Mouse (Mus musculus) forebrain, embryonic 16.5 days (tissue): ENCODE data around the gene Dusp28. TPM values are rescaled to one million over a fixed set of nuclear protein-coding genes. Genes with fewer than 3 reads are reported as not detected.

Experiments used
- ATAC-seq: fragments of 200-750 bp; cut with Nextera tagmentation; 2 replicates; pipeline ENCODE4 v1.8.0; 2017; ENCODE audit warnings: mild to moderate bottlenecking, moderate library complexity
- H3K27ac ChIP-seq: fragments of 300-500 bp; sonication (generic); 2 replicates; pipeline ENCODE4 v1.5.1; 2014; ENCODE audit warnings: low read length, control low read depth
- H3K27me3 ChIP-seq: fragments of 300-500 bp; sonication (generic); replicated peaks from 2 replicates; pipeline ENCODE4 v1.6.1; 2014; ENCODE audit warnings: low read length; ENCODE audit not compliant: control insufficient read depth, insufficient read depth
- H3K36me3 ChIP-seq: fragments of 300-500 bp; sonication (generic); 2 replicates; pipeline ENCODE4 v1.6.1; 2014; ENCODE audit not compliant: control insufficient read depth, insufficient read depth
- H3K4me1 ChIP-seq: fragments of 300-500 bp; sonication (generic); replicated peaks from 2 replicates; pipeline ENCODE4 v1.6.1; 2014; ENCODE audit warnings: low read length; ENCODE audit not compliant: control insufficient read depth, insufficient read depth
- H3K4me2 ChIP-seq: fragments of 300-500 bp; sonication (generic); 2 replicates; pipeline ENCODE4 v1.6.1; 2014; ENCODE audit warnings: mild to moderate bottlenecking, low read length, control low read depth
- H3K4me3 ChIP-seq: fragments of 300-500 bp; sonication (generic); replicated peaks from 2 replicates; pipeline ENCODE4 v1.5.1; 2014; ENCODE audit warnings: mild to moderate bottlenecking, low read length, control low read depth
- H3K9ac ChIP-seq: fragments of 300-500 bp; sonication (generic); replicated peaks from 2 replicates; pipeline ENCODE4 v1.6.1; 2014; ENCODE audit warnings: low read depth, low read length, control low read depth
- H3K9me3 ChIP-seq: fragments of 300-500 bp; sonication (generic); 2 replicates; pipeline ENCODE4 v1.6.1; 2016; ENCODE audit warnings: low read length; ENCODE audit not compliant: control insufficient read depth
- WGBS: fragments of 180-500 bp; shearing (Covaris S2); extraction: QIAGEN DNeasy Blood & Tissue Kit; methylation state at CpG from one replicate; pipeline ENCODE4 v1.1.7; 2014; 5-methylcytosine and 5-hydroxymethylcytosine counted together
- polyA plus RNA-seq: library from polyadenylated mRNA; unstranded; fragments of >200 nt; fragmentation: Nextera tagmentation; extraction: Ambion mirVana; gene quantifications from 2 replicates; pipeline ENCODE4 v1.2.1, GENCODE M21; 2015

The Dusp28 gene
- 11.3 and 13.2 TPM in 2 replicates for polyA plus RNA-seq

DNA sequence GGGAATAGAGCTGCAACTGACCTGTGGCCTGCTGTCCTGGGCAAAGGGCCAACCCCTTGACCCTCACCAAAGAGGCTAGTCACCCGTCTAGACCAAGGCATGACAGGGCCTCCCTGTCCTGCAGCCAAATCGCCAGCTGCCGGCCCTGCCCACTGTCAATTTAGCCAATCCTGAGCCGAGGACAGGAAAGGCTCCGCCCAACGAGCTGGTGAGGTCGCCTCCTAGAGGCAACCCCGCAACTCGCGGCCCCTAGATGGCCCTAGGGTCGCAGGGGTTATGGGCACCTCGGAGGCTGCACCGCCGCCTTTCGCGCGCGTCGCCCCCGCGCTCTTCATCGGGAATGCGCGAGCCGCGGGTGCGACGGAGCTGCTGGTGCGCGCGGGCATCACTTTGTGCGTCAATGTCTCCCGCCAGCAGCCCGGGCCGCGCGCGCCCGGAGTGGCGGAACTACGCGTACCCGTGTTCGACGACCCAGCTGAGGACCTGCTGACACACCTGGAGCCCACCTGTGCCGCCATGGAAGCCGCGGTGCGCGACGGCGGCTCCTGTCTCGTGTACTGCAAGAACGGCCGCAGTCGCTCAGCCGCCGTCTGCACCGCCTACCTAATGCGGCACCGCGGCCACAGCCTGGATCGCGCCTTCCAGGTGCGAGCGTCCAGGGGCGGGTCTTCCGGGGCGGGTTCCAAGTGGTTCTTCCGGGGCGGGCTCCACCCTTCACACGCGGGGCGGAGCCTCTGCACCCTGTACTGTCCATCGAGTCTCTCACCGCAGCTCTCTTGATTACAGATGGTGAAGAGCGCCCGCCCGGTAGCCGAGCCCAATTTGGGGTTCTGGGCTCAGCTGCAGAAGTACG, at the start of gene Dusp28:
Gene Dusp28, plus strand, starts transcription at position 203 of the 853 bp plus-strand sequence.
- H3K9ac ChIP-seq = peak within 1 kb of the TSS; percentile 68
- no peaks in the 10 kb centered on the region for H3K27me3 ChIP-seq
- no peaks in the 10 kb centered on the region for H3K9me3 ChIP-seq
- H3K4me2 ChIP-seq = peak within 1 kb of the TSS; percentile 55
- peak; percentile 84 for ATAC-seq
- peaks cover 32% of the 10 kb centered on the region for H3K4me1 ChIP-seq
- WGBS = under 1% methylated on average over 81 of the region's 81 CpGs
- H3K27ac ChIP-seq = peak within 1 kb of the TSS; percentile 86
- H3K4me3 ChIP-seq = peak within 1 kb of the TSS; percentile 61
- no peaks in the 10 kb centered on the region for H3K36me3 ChIP-seq

DNA sequence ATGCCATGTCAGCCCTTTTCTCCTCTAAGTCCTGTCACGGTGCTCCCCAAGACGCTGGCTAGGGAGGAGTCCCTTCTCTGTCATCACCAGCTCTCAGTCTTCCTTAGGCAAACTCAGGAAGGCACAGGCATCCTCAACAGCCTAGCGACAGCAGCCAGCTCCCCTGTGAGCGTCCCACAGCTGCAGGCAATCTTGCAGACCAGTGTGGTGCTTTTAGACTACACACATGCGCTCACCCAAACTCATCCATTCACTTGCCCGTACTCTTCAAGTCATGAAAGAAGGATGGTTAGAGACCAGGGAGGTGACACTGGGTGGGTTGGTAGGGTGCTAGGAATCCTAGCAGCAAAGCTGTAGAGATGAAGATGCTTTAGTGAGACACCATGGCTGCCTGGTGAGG, 45.3 kb upstream of the Dusp28 start:
- peak; percentile 10; the same call in 1 of the 2 replicates for ATAC-seq
- Histone ChIP-seq H3K27me3 (no peaks in the 10 kb centered on the region), H3K4me2 (no peak overlapping the region), H3K36me3 (peaks cover 29% of the 10 kb centered on the region), H3K27ac (no peak overlapping the region), H3K4me3 (no peak overlapping the region), H3K4me1 (peaks cover 3% of the 10 kb centered on the region), H3K9ac (no peak overlapping the region), H3K9me3 (no peaks in the 10 kb centered on the region)
- WGBS = 72% methylated on average over 6 of the region's 6 CpGs

DNA sequence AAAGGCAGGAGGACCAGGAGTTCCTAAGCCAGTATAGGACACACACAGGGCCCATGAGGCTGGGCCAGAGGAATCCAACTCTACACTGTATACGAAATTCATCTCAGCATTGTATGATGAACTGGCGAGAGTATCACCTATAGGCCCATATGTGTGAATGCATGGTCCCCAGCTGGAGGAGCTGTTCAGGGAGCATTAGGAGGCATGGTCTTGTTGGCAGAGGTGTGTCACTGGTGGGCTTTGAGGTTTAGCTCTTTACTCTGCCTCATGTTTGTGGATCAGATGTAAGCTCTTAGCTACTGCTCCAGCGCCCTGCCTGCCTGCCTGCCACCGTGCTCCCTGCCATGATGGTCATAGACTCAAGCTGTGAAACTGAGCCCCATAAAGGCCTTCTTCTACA, 43.5 kb upstream of the Dusp28 start:
- H3K4me3 ChIP-seq = no peak overlapping the region
- no peak overlapping the region for H3K4me2 ChIP-seq
- H3K27ac ChIP-seq = no peak overlapping the region
- H3K9me3 ChIP-seq = no peaks in the 10 kb centered on the region
- 80% methylated on average over 4 of the region's 4 CpGs for WGBS
- H3K27me3 ChIP-seq = no peaks in the 10 kb centered on the region
- H3K36me3 ChIP-seq = peaks cover 14% of the 10 kb centered on the region
- no peak for ATAC-seq
- peaks cover 3% of the 10 kb centered on the region for H3K4me1 ChIP-seq
- no peak overlapping the region for H3K9ac ChIP-seq

DNA sequence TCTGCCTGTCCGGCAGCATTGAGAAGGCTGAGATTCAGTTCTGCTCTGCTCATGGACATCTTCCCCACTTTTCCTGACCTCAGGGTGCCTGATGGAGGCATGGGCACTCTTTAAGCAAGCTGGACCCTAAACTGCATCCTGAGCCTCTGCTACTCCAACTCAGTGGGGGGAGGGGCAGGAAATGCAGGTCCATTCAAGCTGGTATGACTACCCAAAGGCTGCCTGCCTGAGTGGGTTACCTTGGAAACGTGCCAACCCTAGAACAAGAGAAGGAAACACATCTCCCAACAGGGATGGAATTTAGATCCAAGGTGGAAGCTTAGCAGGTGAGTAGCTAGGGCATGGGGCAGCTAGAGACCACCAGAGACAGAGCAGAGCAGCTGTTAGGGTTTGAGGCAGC, 40.6 kb upstream of the Dusp28 start:
- no peak overlapping the region for H3K27ac ChIP-seq
- WGBS = 54% methylated on average over 2 of the region's 2 CpGs
- H3K9me3 ChIP-seq = no peaks in the 10 kb centered on the region
- H3K9ac ChIP-seq = no peak overlapping the region
- no peaks in the 10 kb centered on the region for H3K27me3 ChIP-seq
- no peaks in the 10 kb centered on the region for H3K36me3 ChIP-seq
- no peak overlapping the region for H3K4me2 ChIP-seq
- ATAC-seq = no peak
- peaks cover 3% of the 10 kb centered on the region for H3K4me1 ChIP-seq
- H3K4me3 ChIP-seq = no peak overlapping the region

DNA sequence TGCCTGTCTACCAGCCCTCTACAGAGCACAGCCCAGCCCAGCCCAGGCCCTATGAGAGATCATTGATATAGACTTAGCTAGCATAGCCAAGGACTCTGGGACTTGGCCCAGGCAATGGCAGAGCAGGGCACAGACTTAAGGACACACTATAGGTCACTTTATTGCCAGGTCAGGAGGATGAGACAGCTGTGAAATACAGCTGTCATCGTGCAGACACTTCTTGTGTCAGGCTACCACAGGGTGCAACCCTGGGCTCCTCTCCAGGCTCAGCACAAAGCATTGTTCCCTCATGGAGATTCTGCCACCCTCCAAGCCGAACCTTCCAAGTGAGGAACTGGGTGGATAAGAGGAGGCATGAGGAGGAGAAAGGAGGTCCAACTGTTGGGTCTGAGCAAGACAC, 36.8 kb upstream of the Dusp28 start:
- 81% methylated on average over 2 of the region's 2 CpGs for WGBS
- H3K4me3 ChIP-seq = no peak overlapping the region
- no peak overlapping the region for H3K27ac ChIP-seq
- no peaks in the 10 kb centered on the region for H3K36me3 ChIP-seq
- H3K9ac ChIP-seq = no peak overlapping the region
- no peaks in the 10 kb centered on the region for H3K9me3 ChIP-seq
- H3K27me3 ChIP-seq = no peaks in the 10 kb centered on the region
- H3K4me1 ChIP-seq = peaks cover 3% of the 10 kb centered on the region
- ATAC-seq = no peak
- H3K4me2 ChIP-seq = no peak overlapping the region

DNA sequence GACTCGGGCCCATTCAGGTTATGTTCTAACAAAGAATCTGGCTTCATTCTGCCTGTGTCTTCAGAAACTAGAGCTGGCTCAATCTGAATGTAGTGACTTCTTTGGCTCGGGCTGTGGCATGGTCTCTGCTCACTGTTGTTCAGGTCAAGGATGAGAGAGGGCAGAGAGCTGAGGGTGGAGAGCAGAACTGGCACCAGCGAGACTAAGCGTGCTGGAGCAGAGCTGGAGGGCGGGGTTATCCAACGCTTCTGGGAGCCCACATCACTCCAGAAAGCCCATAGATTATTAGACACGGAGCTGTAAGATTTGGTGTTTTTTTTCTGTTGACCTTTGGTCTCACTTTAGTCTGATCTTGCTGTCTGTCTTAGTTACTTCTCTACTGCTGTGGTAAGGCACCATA, 34.1 kb upstream of the Dusp28 start:
- H3K4me1 ChIP-seq = no peaks in the 10 kb centered on the region
- ATAC-seq = no peak
- H3K9ac ChIP-seq = no peak overlapping the region
- 84% methylated on average over 7 of the region's 7 CpGs for WGBS
- no peak overlapping the region for H3K27ac ChIP-seq
- H3K4me3 ChIP-seq = no peak overlapping the region
- no peaks in the 10 kb centered on the region for H3K36me3 ChIP-seq
- no peak overlapping the region for H3K4me2 ChIP-seq
- no peaks in the 10 kb centered on the region for H3K27me3 ChIP-seq
- H3K9me3 ChIP-seq = no peaks in the 10 kb centered on the region

DNA sequence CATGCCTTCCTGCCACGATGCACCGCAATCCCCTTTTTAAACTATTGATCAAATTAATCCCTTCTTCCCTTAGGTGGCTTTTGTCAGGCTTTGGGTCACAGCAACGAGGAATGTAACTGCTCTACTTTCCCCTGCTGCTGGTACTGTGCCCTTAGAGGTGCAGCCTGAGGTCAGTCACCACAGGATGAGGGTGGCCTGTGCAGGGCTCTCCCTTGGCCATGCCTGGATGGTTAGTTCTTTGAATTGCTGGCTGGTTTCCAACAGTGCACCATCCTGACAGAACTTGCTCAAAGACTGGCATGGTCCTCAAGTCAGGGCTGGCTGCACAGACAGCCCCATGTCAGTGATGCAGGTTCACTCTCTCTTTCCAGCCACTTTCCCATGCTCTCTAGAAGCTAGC, 32.8 kb upstream of the Dusp28 start:
- no peaks in the 10 kb centered on the region for H3K9me3 ChIP-seq
- no peaks in the 10 kb centered on the region for H3K36me3 ChIP-seq
- H3K4me1 ChIP-seq = peaks cover under 1% of the 10 kb centered on the region; the same call in 1 of the 2 replicates
- no peak overlapping the region for H3K4me3 ChIP-seq
- no peak overlapping the region for H3K9ac ChIP-seq
- no peaks in the 10 kb centered on the region for H3K27me3 ChIP-seq
- 49% methylated on average over 3 of the region's 3 CpGs for WGBS
- ATAC-seq = no peak
- H3K4me2 ChIP-seq = no peak overlapping the region
- H3K27ac ChIP-seq = no peak overlapping the region

DNA sequence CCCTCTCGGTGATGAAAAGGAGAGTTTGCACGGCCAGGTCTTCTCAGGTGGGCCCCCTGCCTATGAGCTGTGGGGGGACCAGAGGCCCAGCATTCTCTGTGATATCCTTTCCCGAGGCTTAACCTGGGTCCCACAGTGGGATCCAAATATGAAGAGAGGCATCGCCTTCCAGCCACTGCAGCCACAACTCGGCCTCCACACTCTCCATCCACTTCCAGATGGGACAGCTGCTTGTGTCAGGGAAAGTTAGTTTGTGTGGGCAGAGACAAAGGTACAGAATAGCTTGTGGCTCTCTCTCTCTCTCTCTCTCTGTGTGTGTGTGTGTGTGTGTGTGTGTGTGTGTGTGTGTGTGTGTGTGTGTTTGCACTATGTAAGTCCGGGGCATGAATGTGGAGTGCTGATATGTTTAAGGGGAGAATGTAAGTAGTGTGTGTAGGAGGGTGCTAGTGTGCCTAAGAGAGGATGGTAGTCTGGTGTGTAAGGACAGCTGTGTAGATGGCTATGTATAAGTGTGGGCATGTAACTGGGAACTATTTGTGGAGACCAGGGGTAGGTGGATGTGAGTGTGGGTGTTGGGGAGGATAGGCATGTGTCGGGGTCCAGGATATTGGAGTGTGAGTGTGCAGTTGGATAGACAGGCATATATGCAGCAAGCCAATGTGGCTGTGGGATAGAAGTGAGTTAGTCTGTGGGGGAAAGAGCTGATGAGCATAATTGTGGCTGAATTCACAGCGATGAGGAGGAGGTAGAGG, 31.2 kb upstream of the Dusp28 start:
- Histone ChIP-seq H3K36me3 (no peaks in the 10 kb centered on the region), H3K27me3 (no peaks in the 10 kb centered on the region), H3K4me2 (no peak overlapping the region), H3K9ac (no peak overlapping the region), H3K9me3 (no peaks in the 10 kb centered on the region), H3K4me3 (no peak overlapping the region), H3K4me1 (peaks cover 8% of the 10 kb centered on the region), H3K27ac (no peak overlapping the region)
- no peak for ATAC-seq
- 84% methylated on average over 8 of the region's 8 CpGs for WGBS

DNA sequence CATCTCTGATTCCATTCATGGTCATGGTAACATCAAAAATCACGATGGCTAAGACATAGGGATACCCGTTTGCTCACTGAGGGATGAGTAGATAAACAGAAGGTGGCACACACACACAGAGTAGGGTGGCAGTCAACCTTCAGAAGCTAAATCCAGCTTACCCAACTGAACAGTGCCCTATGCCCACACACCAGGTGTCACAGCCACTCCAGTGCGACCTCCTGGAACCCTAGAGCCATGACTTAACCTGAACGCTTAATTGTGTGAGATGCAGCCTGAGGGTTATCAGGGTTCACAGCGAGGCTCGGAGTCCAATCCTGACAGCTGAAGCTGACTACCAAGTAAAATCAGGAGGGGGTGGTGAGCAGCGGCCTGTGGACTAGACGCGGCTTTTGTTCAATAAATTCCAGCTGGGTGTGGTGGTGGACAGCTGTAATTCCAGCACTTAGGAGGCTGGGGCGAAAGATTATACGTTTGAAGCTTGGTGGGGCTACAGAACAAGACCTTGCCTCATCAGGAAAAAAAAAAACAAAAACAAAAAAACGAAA, 29.3 kb upstream of the Dusp28 start:
- Histone ChIP-seq H3K9me3 (no peaks in the 10 kb centered on the region), H3K36me3 (no peaks in the 10 kb centered on the region), H3K4me1 (peaks cover 8% of the 10 kb centered on the region), H3K27me3 (no peaks in the 10 kb centered on the region), H3K9ac (no peak overlapping the region), H3K27ac (no peak overlapping the region), H3K4me3 (no peak overlapping the region), H3K4me2 (no peak overlapping the region)
- ATAC-seq = no peak
- 68% methylated on average over 12 of the region's 12 CpGs for WGBS
